Mouse (Mus musculus) thymus, adult 18-20 months (tissue): Measurements from ENCODE around the gene Heatr4.

ENCODE experiments used
- DNase-seq, 2 experiments: peaks; one replicate each; pipeline ENCODE4 v3.0.0; 2022; ENCODE audit warnings: mixed read lengths in 2 of 2

The Heatr4 gene

GRCm38 (mm10) chr12:83929186-83929804 is 55.4 kb downstream of the Heatr4 start:
- DNase-seq: no peak

DNA sequence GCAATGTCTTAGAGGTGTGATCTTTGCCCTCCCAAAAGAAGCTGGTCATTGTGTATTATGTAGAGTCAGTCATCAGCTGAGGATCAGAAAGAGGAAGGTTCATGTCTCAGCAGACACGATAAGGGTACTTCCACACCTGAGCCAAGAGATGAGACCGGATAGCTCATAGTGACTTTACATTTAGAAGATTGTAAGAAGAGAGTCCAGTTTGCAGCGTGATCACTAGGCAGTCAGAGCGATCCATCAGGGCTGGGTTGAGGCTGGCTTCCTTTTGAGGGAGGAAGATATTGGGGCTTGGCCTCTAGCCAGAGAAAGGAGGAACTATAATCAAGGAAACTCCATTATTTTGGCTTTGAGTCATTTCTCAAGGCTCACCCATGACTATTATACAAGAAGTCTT is 56.9 kb downstream of the Heatr4 start:
- no peak for DNase-seq

DNA sequence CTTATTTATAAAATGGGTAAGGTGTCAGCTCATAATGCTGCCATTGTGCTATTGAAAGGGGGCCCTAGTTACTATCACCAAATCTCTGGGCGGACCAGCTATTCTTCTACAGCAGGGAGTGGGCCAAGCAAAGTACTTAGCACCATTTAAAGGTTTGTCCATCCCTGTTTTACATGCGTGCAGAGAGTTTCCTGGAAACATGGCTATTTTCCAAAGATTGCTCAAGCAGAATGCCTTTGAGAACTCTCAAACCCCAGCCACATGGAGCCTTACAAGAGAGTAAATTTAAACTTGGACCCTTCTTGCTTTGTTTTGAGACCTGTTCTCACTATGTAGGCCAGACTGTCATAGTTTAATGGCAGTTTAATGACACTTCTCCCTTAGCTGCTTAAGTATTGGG is 58.6 kb downstream of the Heatr4 start:
- no peak for DNase-seq

DNA sequence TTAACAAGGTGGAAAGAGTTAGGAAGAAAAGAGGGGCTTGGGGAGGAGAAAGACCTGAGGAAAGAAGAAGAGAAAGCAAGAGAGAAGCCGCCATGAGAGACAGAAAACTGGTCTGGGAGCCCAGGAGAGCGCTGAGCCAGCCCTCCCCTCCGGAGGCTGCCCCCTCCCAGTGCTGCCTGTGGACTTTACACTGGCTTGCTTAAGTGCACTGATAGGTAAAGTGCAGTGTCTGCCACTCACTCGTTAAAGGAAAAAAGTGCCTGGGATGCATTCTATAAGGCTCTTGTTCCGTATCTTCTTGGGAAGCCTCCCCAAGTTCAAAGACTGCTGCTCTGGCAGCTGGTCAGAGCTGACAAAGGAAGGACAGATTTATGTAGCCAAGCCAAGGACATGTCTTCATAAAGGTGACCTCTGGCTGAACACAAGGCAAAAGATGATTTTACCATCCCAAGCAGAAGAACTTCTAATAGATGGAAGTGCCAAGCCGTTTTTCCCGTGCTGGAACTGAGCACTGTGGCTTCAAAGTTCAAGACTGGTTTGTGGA is 59.4 kb downstream of the Heatr4 start:
- no peak for DNase-seq

GRCm38 (mm10) chr12:83924332-83924731 is 60.3 kb downstream of the Heatr4 start:
- no peak for DNase-seq

GRCm38 (mm10) chr12:83923486-83923859 is 61.2 kb downstream of the Heatr4 start:
- no peak for DNase-seq

GRCm38 (mm10) chr12:83922724-83923485 is 61.7 kb downstream of the Heatr4 start:
- DNase-seq: no peak

DNA sequence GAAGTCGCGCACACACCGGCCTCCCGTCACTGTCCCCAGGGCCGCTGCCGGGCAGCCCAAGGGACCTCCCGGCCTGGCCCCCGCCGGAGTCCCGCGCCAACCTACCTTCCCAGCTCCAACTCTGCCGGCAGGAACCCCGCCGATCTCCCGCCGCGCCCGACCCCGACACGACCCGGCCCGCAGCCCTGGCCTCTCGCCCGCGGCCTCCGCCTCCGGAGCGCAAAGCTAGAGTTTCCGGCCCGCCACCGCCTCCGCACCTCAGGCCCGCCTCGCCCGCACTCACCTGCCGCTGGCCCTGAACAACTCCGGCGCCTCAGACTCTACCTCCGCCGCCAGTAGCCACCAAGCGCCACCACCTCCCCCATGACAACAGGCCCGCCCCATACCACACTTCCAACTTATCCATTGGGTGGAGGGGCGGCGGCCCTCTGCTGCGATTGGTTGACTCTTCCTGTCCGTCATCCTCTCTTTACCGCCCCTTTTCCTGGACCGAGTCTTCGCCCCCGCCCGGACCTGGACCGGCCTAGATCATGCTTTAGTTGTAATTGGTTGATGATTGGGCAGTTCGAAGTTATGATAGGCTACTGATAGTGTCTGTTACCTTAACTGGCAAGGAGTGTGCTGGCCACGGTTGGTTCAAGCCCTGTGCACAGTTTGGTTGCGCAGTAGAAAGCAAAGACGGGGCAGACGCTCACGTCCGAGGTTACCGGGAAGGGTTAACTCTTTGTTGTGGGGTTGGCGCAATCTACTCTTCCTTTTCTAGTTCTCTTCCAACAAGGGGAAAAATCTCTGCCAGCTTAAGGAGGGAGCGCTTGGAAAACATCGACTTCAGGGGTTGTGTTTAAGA is 62.9 kb downstream of the Heatr4 start, which contains the start of gene Numb:
TSS of gene Numb (minus strand) at position 400 of the 847 bp plus-strand sequence.
- DNase-seq: peak; percentile 95 to 97

- DNase-seq: peak; percentile 30 to 43
These were observed 63.8 kb downstream of the Heatr4 start for GRCm38 (mm10) chr12:83920721-83921441.

GRCm38 (mm10) chr12:83916884-83917283 is 67.8 kb downstream of the Heatr4 start:
- no peak for DNase-seq

DNA sequence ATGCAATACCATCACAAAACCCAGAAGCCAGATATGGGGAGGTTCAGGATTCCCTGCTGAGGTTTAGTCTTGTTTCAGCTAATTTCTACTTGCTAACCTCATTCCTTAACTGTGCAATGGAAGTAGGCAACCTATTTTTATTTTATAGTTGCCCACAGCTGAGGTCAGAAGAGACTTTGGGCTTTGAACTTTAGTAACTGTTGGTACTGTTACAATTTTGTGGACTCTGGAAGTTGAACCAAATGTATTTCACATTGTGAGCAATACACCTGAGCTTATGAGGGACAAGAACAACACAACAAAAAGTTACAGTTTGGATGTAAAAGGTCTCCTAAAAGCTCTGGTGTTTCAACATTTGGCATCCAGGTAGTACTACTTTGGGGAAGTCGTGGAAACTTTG is 69.9 kb downstream of the Heatr4 start:
- DNase-seq: no peak

DNA sequence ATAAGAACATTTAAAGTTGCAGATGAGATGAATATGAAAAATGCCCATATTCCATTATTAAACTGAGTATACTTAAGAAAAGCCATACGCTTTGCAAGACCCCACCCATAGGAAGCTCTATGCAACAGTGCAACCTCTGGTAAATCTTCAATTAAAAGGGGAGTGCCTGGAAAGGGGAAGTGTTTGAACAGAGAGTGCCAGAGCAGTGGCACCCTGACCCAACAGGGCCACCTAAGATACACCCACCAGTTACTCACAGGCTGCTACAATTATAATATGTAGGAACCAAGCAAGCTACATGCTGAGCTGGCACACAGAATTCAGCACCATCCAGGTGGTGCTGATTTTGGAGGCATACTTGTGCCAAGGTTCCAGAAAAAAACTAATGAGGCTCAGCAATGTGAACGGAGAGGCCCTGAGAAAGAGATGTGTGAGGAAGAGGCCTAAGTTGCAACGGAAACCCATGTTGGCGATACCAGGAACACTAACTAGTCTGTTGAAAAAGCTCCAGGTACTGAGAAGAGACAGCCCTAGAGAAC is 70.4 kb downstream of the Heatr4 start:
- no peak for DNase-seq

DNA sequence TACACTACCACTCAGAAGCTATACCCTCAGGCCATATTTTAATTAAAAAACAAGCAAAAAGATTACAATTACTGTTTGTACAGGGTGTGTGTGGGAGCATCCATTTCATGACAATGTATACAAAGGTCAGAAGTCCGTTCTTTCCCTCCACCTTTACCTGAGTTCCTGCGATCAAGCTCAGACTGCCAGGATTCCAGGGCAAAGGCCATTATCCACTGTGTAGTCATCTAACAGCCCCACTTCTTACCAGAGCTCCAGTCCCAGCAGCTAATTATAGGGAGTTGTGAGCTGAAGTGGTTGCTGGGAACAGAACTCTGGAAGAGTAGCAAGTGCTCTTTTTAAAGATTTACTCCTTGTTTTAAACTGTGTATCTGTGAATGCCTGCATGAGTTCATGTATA is 74.2 kb downstream of the Heatr4 start:
- no peak for DNase-seq
